ENCODE assay signal across 8 mouse cellular contexts in genomic region chr6:47811324-47811723, GRCm38 (mm10). TPM values are rescaled to one million over a fixed set of nuclear protein-coding genes. Genes with fewer than 3 reads are reported as not detected.
DNase-seq lines count a peak whose midpoint lies in the region; ATAC-seq lines count a peak whose summit lies in the region.

No protein-coding gene starts in this region.

- H3K4me2 ChIP-seq in kidney, embryonic 15.5 days: peak overlapping the region; percentile 76
- peak overlapping the region; percentile 66 for H3K4me2 ChIP-seq in embryonic facial prominence, embryonic 12.5 days (replicated peaks)
- peak overlapping the region; percentile 94 for H3K4me2 ChIP-seq in intestine, embryonic 14.5 days (ENCODE audit: low read length)
- H3K4me2 ChIP-seq in midbrain, embryonic 15.5 days: peak overlapping the region; percentile 61

- peaks cover 32% of the 10 kb centered on the region for H3K4me1 ChIP-seq in kidney, embryonic 15.5 days
- H3K4me1 ChIP-seq in embryonic facial prominence, embryonic 12.5 days: peaks cover 26% of the 10 kb centered on the region
- peaks cover 29% of the 10 kb centered on the region for H3K4me1 ChIP-seq in intestine, embryonic 14.5 days (replicated peaks; ENCODE audit: control insufficient read depth, insufficient read depth, low read length)
- H3K4me1 ChIP-seq in midbrain, embryonic 15.5 days: peaks cover 34% of the 10 kb centered on the region

- peak overlapping the region; percentile 99; the same call in 1 of the 2 replicates for H3K27ac ChIP-seq in kidney, embryonic 15.5 days
- no peak overlapping the region for H3K27ac ChIP-seq in embryonic facial prominence, embryonic 12.5 days
- H3K27ac ChIP-seq in intestine, embryonic 14.5 days (ENCODE audit: low read depth): no peak overlapping the region
- H3K27ac ChIP-seq in midbrain, embryonic 15.5 days: no peak overlapping the region

- peak overlapping the region; percentile 86 for H3K4me3 ChIP-seq in kidney, embryonic 15.5 days (replicated peaks)
- peak overlapping the region; percentile 81 for H3K4me3 ChIP-seq in embryonic facial prominence, embryonic 12.5 days
- H3K4me3 ChIP-seq in intestine, embryonic 14.5 days (ENCODE audit: low read depth, low read length): peak overlapping the region; percentile 90
- H3K4me3 ChIP-seq in midbrain, embryonic 15.5 days: peak overlapping the region; percentile 67

- WGBS in kidney, embryonic 15.5 days: 46% methylated on average over 5 of the region's 5 CpGs
- WGBS in embryonic facial prominence, embryonic 12.5 days: 61% methylated on average over 5 of the region's 5 CpGs
- 41% methylated on average over 5 of the region's 5 CpGs for WGBS in intestine, embryonic 14.5 days
- 77% methylated on average over 5 of the region's 5 CpGs for WGBS in midbrain, embryonic 15.5 days

- H3K9ac ChIP-seq in kidney, embryonic 15.5 days: peak overlapping the region; percentile 88
- H3K9ac ChIP-seq in embryonic facial prominence, embryonic 12.5 days: peak overlapping the region; percentile 89
- peak overlapping the region; percentile 98 for H3K9ac ChIP-seq in intestine, embryonic 14.5 days (ENCODE audit: low read length)
- H3K9ac ChIP-seq in midbrain, embryonic 15.5 days: peak overlapping the region; percentile 69; the same call in 1 of the 2 replicates

- H3K9me3 ChIP-seq in kidney, embryonic 15.5 days (replicated peaks): no peaks in the 10 kb centered on the region
- no peaks in the 10 kb centered on the region for H3K9me3 ChIP-seq in embryonic facial prominence, embryonic 12.5 days
- H3K9me3 ChIP-seq in intestine, embryonic 14.5 days (ENCODE audit: control insufficient read depth, low read length): no peaks in the 10 kb centered on the region
- no peaks in the 10 kb centered on the region for H3K9me3 ChIP-seq in midbrain, embryonic 15.5 days

- H3K36me3 ChIP-seq in kidney, embryonic 15.5 days: peaks cover 26% of the 10 kb centered on the region
- peaks cover 7% of the 10 kb centered on the region for H3K36me3 ChIP-seq in embryonic facial prominence, embryonic 12.5 days
- H3K36me3 ChIP-seq in intestine, embryonic 14.5 days (ENCODE audit: control insufficient read depth, insufficient read depth, low read length): peaks cover 16% of the 10 kb centered on the region
- H3K36me3 ChIP-seq in midbrain, embryonic 15.5 days (replicated peaks): peaks cover 7% of the 10 kb centered on the region; the same call in 1 of the 2 replicates

- DNase-seq in kidney, postnatal 25 days: no peak
- no peak for DNase-seq in intestine, embryonic 14.5 days (ENCODE audit: low spot score)
- no peak for DNase-seq in urinary bladder, adult 18-20 months (ENCODE audit: low spot score in 2 of 2)
- no peak for DNase-seq in spleen, postnatal 36 days (ENCODE audit: low spot score in 2 of 2)

- no peaks in the 10 kb centered on the region for H3K27me3 ChIP-seq in kidney, embryonic 15.5 days
- H3K27me3 ChIP-seq in embryonic facial prominence, embryonic 12.5 days: no peaks in the 10 kb centered on the region
- H3K27me3 ChIP-seq in intestine, embryonic 14.5 days (replicated peaks; ENCODE audit: control insufficient read depth, insufficient read depth, low read length): no peaks in the 10 kb centered on the region
- H3K27me3 ChIP-seq in midbrain, embryonic 15.5 days (replicated peaks): no peaks in the 10 kb centered on the region

- ATAC-seq in kidney, embryonic 15.5 days (replicated peaks; ENCODE audit: low FRiP score): no peak
- no peak for ATAC-seq in embryonic facial prominence, embryonic 12.5 days (ENCODE audit: insufficient number of reproducible peaks, insufficient read depth, low FRiP score, low TSS enrichment)
- no peak for ATAC-seq in intestine, embryonic 14.5 days (replicated peaks; ENCODE audit: low FRiP score, low TSS enrichment, low read depth)
- no peak for ATAC-seq in midbrain, embryonic 15.5 days (replicated peaks)
- ATAC-seq in erythroid progenitor cell, adult 5-6 weeks (replicated peaks; ENCODE audit: low FRiP score, poor library complexity, severe bottlenecking): no peak

RNA-seq across cellular contexts. Expression of gene Pdia4, which starts 1.9 kb away (rescaled TPM):
- 353 TPM in 2 replicates for polyA plus RNA-seq in kidney, embryonic 15.5 days (2015; fragmentation: Nextera tagmentation; extraction: Ambion mirVana)
- 298 and 300 TPM in 2 replicates for polyA plus RNA-seq in embryonic facial prominence, embryonic 12.5 days (2016; fragmentation: Nextera tagmentation; extraction: Ambion mirVana)
- 266 and 279 TPM in 2 replicates for polyA plus RNA-seq in intestine, embryonic 14.5 days (2014; fragmentation: Nextera tagmentation; extraction: Ambion mirVana)
- polyA plus RNA-seq in midbrain, embryonic 15.5 days (2015; fragmentation: Nextera tagmentation; extraction: Ambion mirVana): 138 and 149 TPM in 2 replicates
- 16.9 and 31.9 TPM in 2 replicates for total RNA-seq in erythroid progenitor cell, adult 5-6 weeks (2015; ENCODE audit: low replicate concordance)
- 28.1 and 34.0 TPM in 2 replicates for total RNA-seq in erythroid progenitor cell, adult 5-6 weeks (2017; ENCODE audit: low replicate concordance)

RNA-seq across cellular contexts. Expression of gene Zfp786, which starts 19.3 kb away (rescaled TPM):
- polyA plus RNA-seq in kidney, embryonic 15.5 days (2015; fragmentation: Nextera tagmentation; extraction: Ambion mirVana): 3.7 and 4.1 TPM in 2 replicates
- polyA plus RNA-seq in embryonic facial prominence, embryonic 12.5 days (2016; fragmentation: Nextera tagmentation; extraction: Ambion mirVana): 7.9 and 8.0 TPM in 2 replicates
- 3.5 and 3.6 TPM in 2 replicates for polyA plus RNA-seq in intestine, embryonic 14.5 days (2014; fragmentation: Nextera tagmentation; extraction: Ambion mirVana)
- polyA plus RNA-seq in midbrain, embryonic 15.5 days (2015; fragmentation: Nextera tagmentation; extraction: Ambion mirVana): 21.1 and 22.8 TPM in 2 replicates
- not detected in 2 replicates for total RNA-seq in erythroid progenitor cell, adult 5-6 weeks (2015; ENCODE audit: low replicate concordance)
- not detected in 2 replicates for total RNA-seq in erythroid progenitor cell, adult 5-6 weeks (2017; ENCODE audit: low replicate concordance)

RNA-seq across cellular contexts. Expression of gene Zfp398, which starts 24.1 kb away (rescaled TPM):
- polyA plus RNA-seq in kidney, embryonic 15.5 days (2015; fragmentation: Nextera tagmentation; extraction: Ambion mirVana): 9.5 and 10.1 TPM in 2 replicates
- polyA plus RNA-seq in embryonic facial prominence, embryonic 12.5 days (2016; fragmentation: Nextera tagmentation; extraction: Ambion mirVana): 11.2 and 12.0 TPM in 2 replicates
- polyA plus RNA-seq in intestine, embryonic 14.5 days (2014; fragmentation: Nextera tagmentation; extraction: Ambion mirVana): 8.5 and 9.0 TPM in 2 replicates
- 20.9 and 22.5 TPM in 2 replicates for polyA plus RNA-seq in midbrain, embryonic 15.5 days (2015; fragmentation: Nextera tagmentation; extraction: Ambion mirVana)
- 1.1 and 4.2 TPM in 2 replicates for total RNA-seq in erythroid progenitor cell, adult 5-6 weeks (2015; ENCODE audit: low replicate concordance)
- 1.6 and 2.1 TPM in 2 replicates for total RNA-seq in erythroid progenitor cell, adult 5-6 weeks (2017; ENCODE audit: low replicate concordance)
